Mouse (Mus musculus): Measurements from ENCODE around the gene Myo1d. TPM values are rescaled to one million over a fixed set of nuclear protein-coding genes. Genes with fewer than 3 reads are reported as not detected.
"Not testable (repeated sequence)": the region's sequence is repeated elsewhere in the genome, so short reads cannot be mapped to it uniquely, and the experiment has no call there.

Gene Myo1d
- total RNA-seq, 2 experiments from 2014 or later = 28.2 to 30.7 TPM

GRCm38 (mm10) chr11:80481409-80482050, 298.3 kb downstream of the Myo1d start:
- peak; percentile 55 for DNase-seq

GRCm38 (mm10) chr11:80479906-80480866, 299.6 kb downstream of the Myo1d start:
- DNase-seq = no peak

GRCm38 (mm10) chr11:80479425-80479824, 300.4 kb downstream of the Myo1d start:
- DNase-seq = no peak

GRCm38 (mm10) chr11:80478694-80479412, 301.0 kb downstream of the Myo1d start:
- DNase-seq = no peak

GRCm38 (mm10) chr11:80477341-80478199, 302.3 kb downstream of the Myo1d start:
- peak; percentile 35 for DNase-seq

GRCm38 (mm10) chr11:80476222-80477189, 303.3 kb downstream of the Myo1d start, which contains the start of gene Cdk5r1:
Gene Cdk5r1, plus strand, starts transcription at chr11:80477023.
- DNase-seq = peak; percentile 92

- no peak for DNase-seq
Measured at GRCm38 (mm10) chr11:80475544-80475943, 304.3 kb downstream of the Myo1d start.

- DNase-seq = peak; percentile 48
Measured at GRCm38 (mm10) chr11:80474846-80475245, 305.0 kb downstream of the Myo1d start.

GRCm38 (mm10) chr11:80474175-80474691, 305.6 kb downstream of the Myo1d start:
- DNase-seq = no peak

GRCm38 (mm10) chr11:80471836-80472605, 307.8 kb downstream of the Myo1d start:
- DNase-seq = no peak

- not testable (repeated sequence) for DNase-seq
Measured at GRCm38 (mm10) chr11:80463605-80464130, 316.2 kb downstream of the Myo1d start.

- DNase-seq = no peak
Measured at GRCm38 (mm10) chr11:80453198-80453597, 326.6 kb downstream of the Myo1d start.

- DNase-seq = no peak
Measured at GRCm38 (mm10) chr11:80452242-80452641, 327.6 kb downstream of the Myo1d start.

- no peak for DNase-seq
Measured at GRCm38 (mm10) chr11:80449859-80450258, 330.0 kb downstream of the Myo1d start.

- no peak for DNase-seq
Measured at GRCm38 (mm10) chr11:80446916-80447315, 332.9 kb downstream of the Myo1d start.

All from adrenal gland, postnatal 10 days (tissue).